Mouse (Mus musculus): ENCODE data around the gene Fgr. TPM values are rescaled to one million over a fixed set of nuclear protein-coding genes. Genes with fewer than 3 reads are reported as not detected.

Gene Fgr
- polyA plus RNA-seq, 1 experiment from 2014 or later: 0.45 TPM

GRCm38 (mm10) chr4:132964473-132964872 is 9.4 kb upstream of the Fgr start:
- no peaks in the 10 kb centered on the region for H3K36me3 ChIP-seq (ENCODE audit: control insufficient read depth, insufficient read depth, low read length)
- no peak overlapping the region for H3K9ac ChIP-seq (ENCODE audit: low read depth, low read length)
- H3K9me3 ChIP-seq (ENCODE audit: control insufficient read depth, low read length): no peaks in the 10 kb centered on the region
- ATAC-seq (ENCODE audit: low FRiP score, low TSS enrichment): no peak
- no peak overlapping the region for H3K4me3 ChIP-seq (ENCODE audit: low read length)
- no peak overlapping the region for H3K27ac ChIP-seq (ENCODE audit: low read depth, low read length)
- WGBS: 48% methylated on average over 5 of the region's 5 CpGs
- peaks cover 4% of the 10 kb centered on the region; the same call in 1 of the 2 replicates for H3K4me1 ChIP-seq (ENCODE audit: control insufficient read depth, insufficient read depth, low read length)
- no peaks in the 10 kb centered on the region for H3K27me3 ChIP-seq (ENCODE audit: control insufficient read depth, insufficient read depth, low read length)
- H3K4me2 ChIP-seq (replicated peaks; ENCODE audit: low read depth, low read length): no peak overlapping the region

DNA sequence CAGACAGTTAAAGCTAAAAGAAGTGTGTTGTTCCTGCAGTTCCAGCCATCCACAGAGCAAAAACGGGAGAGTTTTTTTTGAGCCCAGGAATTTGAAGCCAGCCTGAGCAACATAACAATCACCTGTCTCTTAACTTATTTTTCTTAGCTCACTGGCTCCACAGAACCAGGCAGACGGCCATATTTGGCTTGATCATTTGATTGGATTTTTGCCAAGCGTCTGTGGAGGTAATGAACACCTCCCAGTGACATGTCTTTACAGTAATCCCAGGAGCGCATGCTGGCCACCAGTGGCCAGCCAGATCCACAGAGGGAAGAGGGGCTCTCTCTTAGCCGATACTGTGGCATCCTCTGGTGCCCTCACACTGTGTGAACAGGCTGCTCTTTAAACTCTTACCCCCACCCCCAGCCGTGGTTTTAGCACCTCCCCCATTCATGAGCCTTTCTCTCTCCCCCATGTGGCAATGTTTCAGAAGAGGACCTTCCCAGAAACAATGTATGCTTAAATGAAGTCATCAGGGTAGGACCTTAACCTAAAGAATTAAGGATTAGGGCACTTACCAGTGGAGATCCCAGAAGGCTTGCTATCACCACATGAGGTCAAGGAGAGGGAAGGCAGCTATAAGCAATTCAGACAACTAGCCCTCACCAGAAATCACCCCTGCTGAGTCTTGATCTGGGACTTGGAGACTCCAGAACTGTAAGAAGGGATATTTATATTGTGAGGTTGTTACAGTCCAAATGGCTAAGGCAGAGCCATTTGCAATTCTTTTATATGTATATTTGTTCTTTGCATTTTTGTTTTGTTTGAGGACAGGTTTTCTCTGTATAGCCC is 5.6 kb upstream of the Fgr start:
- no peak overlapping the region for H3K9ac ChIP-seq (ENCODE audit: low read depth, low read length)
- WGBS: 49% methylated on average over 6 of the region's 6 CpGs
- no peaks in the 10 kb centered on the region for H3K36me3 ChIP-seq (ENCODE audit: control insufficient read depth, insufficient read depth, low read length)
- H3K27ac ChIP-seq (ENCODE audit: low read depth, low read length): no peak overlapping the region
- peaks cover 7% of the 10 kb centered on the region; the same call in 1 of the 2 replicates for H3K27me3 ChIP-seq (ENCODE audit: control insufficient read depth, insufficient read depth, low read length)
- no peak for ATAC-seq (ENCODE audit: low FRiP score, low TSS enrichment)
- no peaks in the 10 kb centered on the region for H3K9me3 ChIP-seq (ENCODE audit: control insufficient read depth, low read length)
- no peak overlapping the region for H3K4me2 ChIP-seq (replicated peaks; ENCODE audit: low read depth, low read length)
- H3K4me1 ChIP-seq (ENCODE audit: control insufficient read depth, insufficient read depth, low read length): no peaks in the 10 kb centered on the region
- no peak overlapping the region for H3K4me3 ChIP-seq (ENCODE audit: low read length)

- no peak overlapping the region for H3K4me2 ChIP-seq (replicated peaks; ENCODE audit: low read depth, low read length)
- no peak overlapping the region for H3K27ac ChIP-seq (ENCODE audit: low read depth, low read length)
- H3K27me3 ChIP-seq (ENCODE audit: control insufficient read depth, insufficient read depth, low read length): peaks cover 22% of the 10 kb centered on the region
- ATAC-seq (ENCODE audit: low FRiP score, low TSS enrichment): no peak
- H3K9me3 ChIP-seq (ENCODE audit: control insufficient read depth, low read length): no peaks in the 10 kb centered on the region
- no peak overlapping the region for H3K9ac ChIP-seq (ENCODE audit: low read depth, low read length)
- no peaks in the 10 kb centered on the region for H3K36me3 ChIP-seq (ENCODE audit: control insufficient read depth, insufficient read depth, low read length)
- 80% methylated on average over 6 of the region's 6 CpGs for WGBS
- no peak overlapping the region for H3K4me3 ChIP-seq (ENCODE audit: low read length)
- H3K4me1 ChIP-seq (ENCODE audit: control insufficient read depth, insufficient read depth, low read length): peaks cover 16% of the 10 kb centered on the region
Measured at GRCm38 (mm10) chr4:132971601-132972000, 2.3 kb upstream of the Fgr start.

- Histone ChIP-seq H3K27ac (ENCODE audit: low read depth, low read length) (no peak overlapping the region), H3K27me3 (ENCODE audit: control insufficient read depth, insufficient read depth, low read length) (peaks cover 22% of the 10 kb centered on the region), H3K36me3 (ENCODE audit: control insufficient read depth, insufficient read depth, low read length) (no peaks in the 10 kb centered on the region), H3K4me2 (replicated peaks; ENCODE audit: low read depth, low read length) (no peak overlapping the region), H3K9ac (ENCODE audit: low read depth, low read length) (no peak overlapping the region), H3K9me3 (ENCODE audit: control insufficient read depth, low read length) (no peaks in the 10 kb centered on the region), H3K4me3 (ENCODE audit: low read length) (no peak overlapping the region), H3K4me1 (ENCODE audit: control insufficient read depth, insufficient read depth, low read length) (peaks cover 19% of the 10 kb centered on the region)
- 78% methylated on average over 3 of the region's 3 CpGs for WGBS
- ATAC-seq (ENCODE audit: low FRiP score, low TSS enrichment): no peak
Measured at GRCm38 (mm10) chr4:132972101-132972500, 1.8 kb upstream of the Fgr start.

GRCm38 (mm10) chr4:132972556-132972955 is 1.3 kb upstream of the Fgr start:
- Histone ChIP-seq H3K9ac (ENCODE audit: low read depth, low read length) (no peak overlapping the region), H3K4me1 (ENCODE audit: control insufficient read depth, insufficient read depth, low read length) (peaks cover 19% of the 10 kb centered on the region), H3K27me3 (ENCODE audit: control insufficient read depth, insufficient read depth, low read length) (peaks cover 22% of the 10 kb centered on the region), H3K36me3 (ENCODE audit: control insufficient read depth, insufficient read depth, low read length) (no peaks in the 10 kb centered on the region), H3K9me3 (ENCODE audit: control insufficient read depth, low read length) (no peaks in the 10 kb centered on the region), H3K27ac (ENCODE audit: low read depth, low read length) (no peak overlapping the region), H3K4me2 (replicated peaks; ENCODE audit: low read depth, low read length) (no peak overlapping the region), H3K4me3 (ENCODE audit: low read length) (no peak overlapping the region)
- no peak for ATAC-seq (ENCODE audit: low FRiP score, low TSS enrichment)
- 51% methylated on average over 2 of the region's 2 CpGs for WGBS

DNA sequence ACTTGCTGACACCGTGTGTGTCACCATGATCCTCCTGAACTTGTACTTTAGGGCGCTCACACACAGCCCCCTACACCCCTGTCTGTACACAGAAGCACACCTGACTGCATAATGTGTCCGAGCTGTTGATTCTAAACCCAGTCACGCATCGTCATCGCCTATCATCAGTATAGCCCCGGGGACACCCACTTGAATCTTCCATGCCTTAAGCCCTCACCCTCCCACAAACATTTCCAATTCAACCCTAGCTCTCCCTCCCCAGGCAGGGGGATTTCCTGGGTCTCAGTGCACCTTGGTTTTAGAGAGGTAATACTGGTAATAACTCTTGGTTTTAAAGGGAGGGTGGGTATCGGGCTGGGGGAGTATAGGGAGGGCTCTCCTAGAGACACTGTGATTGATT is 709 bp upstream of the Fgr start:
- 38% methylated on average over 8 of the region's 8 CpGs for WGBS
- H3K9ac ChIP-seq (ENCODE audit: low read depth, low read length): no peak overlapping the region
- H3K4me2 ChIP-seq (replicated peaks; ENCODE audit: low read depth, low read length): no peak overlapping the region
- H3K36me3 ChIP-seq (ENCODE audit: control insufficient read depth, insufficient read depth, low read length): no peaks in the 10 kb centered on the region
- H3K9me3 ChIP-seq (ENCODE audit: control insufficient read depth, low read length): no peaks in the 10 kb centered on the region
- peaks cover 22% of the 10 kb centered on the region for H3K27me3 ChIP-seq (ENCODE audit: control insufficient read depth, insufficient read depth, low read length)
- no peak overlapping the region for H3K4me3 ChIP-seq (ENCODE audit: low read length)
- ATAC-seq (ENCODE audit: low FRiP score, low TSS enrichment): no peak
- no peak overlapping the region for H3K27ac ChIP-seq (ENCODE audit: low read depth, low read length)
- H3K4me1 ChIP-seq (ENCODE audit: control insufficient read depth, insufficient read depth, low read length): peaks cover 19% of the 10 kb centered on the region

DNA sequence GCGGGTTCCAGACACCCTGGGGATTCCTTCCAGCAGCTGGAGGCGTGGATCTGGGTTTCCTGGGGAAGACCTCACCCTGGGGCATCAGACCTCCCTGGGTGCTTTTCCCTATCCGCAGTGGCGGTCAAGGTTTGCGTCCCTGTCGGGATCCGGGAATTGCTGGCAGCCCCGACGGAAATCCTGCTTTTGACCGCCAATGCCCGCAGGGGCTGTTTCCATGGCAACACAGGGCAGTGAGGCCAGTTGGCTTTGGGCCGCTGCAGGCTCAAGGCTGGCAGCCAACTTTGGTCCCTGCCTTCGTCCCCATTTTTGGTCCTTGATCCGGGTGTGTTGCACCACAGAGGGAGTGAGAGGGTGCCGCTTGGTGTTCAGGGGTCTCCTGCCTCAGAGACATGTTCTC is 1.0 kb downstream of the Fgr start:
- H3K9ac ChIP-seq (ENCODE audit: low read depth, low read length): peak overlapping the region; percentile 28; the same call in 1 of the 2 replicates
- 4% methylated on average over 15 of the region's 15 CpGs for WGBS

GRCm38 (mm10) chr4:132975791-132976190 is 1.9 kb downstream of the Fgr start:
- H3K4me3 ChIP-seq (ENCODE audit: low read length): no peak overlapping the region
- ATAC-seq (ENCODE audit: low FRiP score, low TSS enrichment): no peak
- H3K36me3 ChIP-seq (ENCODE audit: control insufficient read depth, insufficient read depth, low read length): no peaks in the 10 kb centered on the region
- no peak overlapping the region for H3K9ac ChIP-seq (ENCODE audit: low read depth, low read length)
- H3K4me2 ChIP-seq (replicated peaks; ENCODE audit: low read depth, low read length): no peak overlapping the region
- 48% methylated on average over 3 of the region's 3 CpGs for WGBS
- H3K9me3 ChIP-seq (ENCODE audit: control insufficient read depth, low read length): no peaks in the 10 kb centered on the region
- H3K4me1 ChIP-seq (ENCODE audit: control insufficient read depth, insufficient read depth, low read length): peaks cover 19% of the 10 kb centered on the region
- no peak overlapping the region for H3K27ac ChIP-seq (ENCODE audit: low read depth, low read length)
- H3K27me3 ChIP-seq (ENCODE audit: control insufficient read depth, insufficient read depth, low read length): peaks cover 22% of the 10 kb centered on the region

More for the DNA sequence above, 1.0 kb downstream of the Fgr start:
- no peaks in the 10 kb centered on the region for H3K9me3 ChIP-seq (ENCODE audit: control insufficient read depth, low read length)
- H3K4me2 ChIP-seq (replicated peaks; ENCODE audit: low read depth, low read length): peak overlapping the region; percentile 36
- peaks cover 22% of the 10 kb centered on the region for H3K27me3 ChIP-seq (ENCODE audit: control insufficient read depth, insufficient read depth, low read length)
- no peak overlapping the region for H3K27ac ChIP-seq (ENCODE audit: low read depth, low read length)
- H3K4me1 ChIP-seq (ENCODE audit: control insufficient read depth, insufficient read depth, low read length): peaks cover 19% of the 10 kb centered on the region
- ATAC-seq (ENCODE audit: low FRiP score, low TSS enrichment): no peak
- peak overlapping the region; percentile 21 for H3K4me3 ChIP-seq (ENCODE audit: low read length)
- no peaks in the 10 kb centered on the region for H3K36me3 ChIP-seq (ENCODE audit: control insufficient read depth, insufficient read depth, low read length)

DNA sequence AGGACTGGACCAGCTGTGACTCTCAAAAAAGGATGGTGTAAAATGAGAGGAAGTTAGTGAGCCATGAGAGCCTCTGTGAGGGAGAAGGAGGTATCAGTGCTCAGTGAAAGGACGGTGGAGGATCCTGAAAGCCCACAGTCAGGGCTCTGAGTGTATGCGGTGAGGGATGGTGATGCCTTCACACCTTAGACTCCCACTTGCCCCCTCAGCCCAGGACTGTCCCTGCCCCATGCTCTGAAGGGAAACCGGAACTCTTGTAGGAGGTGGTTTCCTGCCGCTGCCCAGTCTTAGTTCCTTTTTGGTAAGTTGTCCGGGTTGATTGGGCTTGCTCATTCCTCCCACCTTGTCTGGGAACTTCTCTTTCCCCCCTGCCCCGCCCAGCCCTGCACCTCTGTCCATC is 2.8 kb downstream of the Fgr start:
- H3K36me3 ChIP-seq (ENCODE audit: control insufficient read depth, insufficient read depth, low read length): no peaks in the 10 kb centered on the region
- 37% methylated on average over 6 of the region's 6 CpGs for WGBS
- H3K9ac ChIP-seq (ENCODE audit: low read depth, low read length): no peak overlapping the region
- no peak for ATAC-seq (ENCODE audit: low FRiP score, low TSS enrichment)
- H3K4me2 ChIP-seq (replicated peaks; ENCODE audit: low read depth, low read length): no peak overlapping the region
- H3K27ac ChIP-seq (ENCODE audit: low read depth, low read length): no peak overlapping the region
- no peaks in the 10 kb centered on the region for H3K9me3 ChIP-seq (ENCODE audit: control insufficient read depth, low read length)
- peaks cover 22% of the 10 kb centered on the region for H3K27me3 ChIP-seq (ENCODE audit: control insufficient read depth, insufficient read depth, low read length)
- peaks cover 19% of the 10 kb centered on the region for H3K4me1 ChIP-seq (ENCODE audit: control insufficient read depth, insufficient read depth, low read length)
- no peak overlapping the region for H3K4me3 ChIP-seq (ENCODE audit: low read length)

Data from kidney, embryonic 14.5 days (tissue).